Mouse (Mus musculus): ENCODE data around the gene Wbp1. TPM values are rescaled to one million over a fixed set of nuclear protein-coding genes. Genes with fewer than 3 reads are reported as not detected.

Gene Wbp1
- polyA plus RNA-seq, 1 experiment: 83.4 TPM

- peaks cover 3% of the 10 kb centered on the region for H3K4me1 ChIP-seq (ENCODE audit: control insufficient read depth, insufficient read depth, insufficient read length)
- DNase-seq (ENCODE audit: low read depth in 1 of 2, low spot score in 2 of 2): no peak
- H3K27me3 ChIP-seq (ENCODE audit: control insufficient read depth, insufficient read depth, low read length): peaks cover 14% of the 10 kb centered on the region
- no peak for TF ChIP-seq CTCF (IDR thresholded peaks at IDR 0.05; ENCODE audit: extremely low read depth, insufficient read depth, insufficient read length, insufficient replicate concordance)
- no peak for TF ChIP-seq POLR2A (IDR thresholded peaks at IDR 0.05; ENCODE audit: low read depth, low read length)
- no peaks in the 10 kb centered on the region for H3K36me3 ChIP-seq (ENCODE audit: control insufficient read depth, insufficient read depth, low read length)
- H3K27ac ChIP-seq (ENCODE audit: insufficient read depth, low read length): no peak overlapping the region
- 65% methylated on average over 5 of the region's 5 CpGs for WGBS
- peak overlapping the region; percentile 45; the same call in 1 of the 2 replicates for H3K4me3 ChIP-seq (ENCODE audit: extremely low read depth, insufficient read depth, insufficient read length)
Measured at GRCm38 (mm10) chr6:83136291-83136880, 15.0 kb upstream of the Wbp1 start.

DNA sequence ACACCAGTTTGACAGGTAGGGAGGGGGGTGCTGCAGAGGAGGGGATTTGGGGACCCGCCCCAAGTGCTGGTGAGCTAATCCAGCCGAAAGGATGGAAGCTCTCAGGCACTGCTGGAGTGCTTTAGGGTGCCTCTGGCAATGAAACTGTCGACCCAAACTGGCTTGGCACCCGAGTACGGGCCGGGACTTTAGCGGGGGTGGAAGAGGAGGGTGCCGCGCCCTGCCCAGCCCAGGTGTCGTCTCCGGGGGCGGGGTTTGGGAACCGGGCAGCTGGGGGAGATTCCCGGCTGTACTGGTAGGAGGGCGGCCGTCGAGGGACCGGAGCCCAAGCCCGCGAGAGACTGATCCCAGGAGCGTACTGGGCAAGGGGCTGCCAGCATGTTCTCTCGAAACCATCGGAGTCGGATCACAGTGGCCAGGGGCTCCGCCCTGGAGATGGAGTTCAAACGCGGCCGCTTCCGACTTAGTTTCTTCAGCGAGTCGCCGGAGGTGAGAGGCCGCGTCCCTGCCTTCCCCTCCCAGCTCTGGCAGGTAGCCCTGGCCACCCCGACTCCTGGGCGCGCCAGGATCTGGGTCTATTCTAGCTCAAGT, 14.3 kb upstream of the Wbp1 start:
- H3K4me3 ChIP-seq (ENCODE audit: extremely low read depth, insufficient read depth, insufficient read length): no peak overlapping the region
- H3K27ac ChIP-seq (ENCODE audit: insufficient read depth, low read length): no peak overlapping the region
- no peak for DNase-seq (ENCODE audit: low read depth in 1 of 2, low spot score in 2 of 2)
- H3K27me3 ChIP-seq (ENCODE audit: control insufficient read depth, insufficient read depth, low read length): peaks cover 14% of the 10 kb centered on the region
- TF ChIP-seq POLR2A (IDR thresholded peaks at IDR 0.05; ENCODE audit: low read depth, low read length) (no peak), CTCF (IDR thresholded peaks at IDR 0.05; ENCODE audit: extremely low read depth, insufficient read depth, insufficient read length, insufficient replicate concordance) (no peak)
- WGBS: 32% methylated on average over 37 of the region's 37 CpGs
- no peaks in the 10 kb centered on the region for H3K36me3 ChIP-seq (ENCODE audit: control insufficient read depth, insufficient read depth, low read length)
- peaks cover 3% of the 10 kb centered on the region for H3K4me1 ChIP-seq (ENCODE audit: control insufficient read depth, insufficient read depth, insufficient read length)

DNA sequence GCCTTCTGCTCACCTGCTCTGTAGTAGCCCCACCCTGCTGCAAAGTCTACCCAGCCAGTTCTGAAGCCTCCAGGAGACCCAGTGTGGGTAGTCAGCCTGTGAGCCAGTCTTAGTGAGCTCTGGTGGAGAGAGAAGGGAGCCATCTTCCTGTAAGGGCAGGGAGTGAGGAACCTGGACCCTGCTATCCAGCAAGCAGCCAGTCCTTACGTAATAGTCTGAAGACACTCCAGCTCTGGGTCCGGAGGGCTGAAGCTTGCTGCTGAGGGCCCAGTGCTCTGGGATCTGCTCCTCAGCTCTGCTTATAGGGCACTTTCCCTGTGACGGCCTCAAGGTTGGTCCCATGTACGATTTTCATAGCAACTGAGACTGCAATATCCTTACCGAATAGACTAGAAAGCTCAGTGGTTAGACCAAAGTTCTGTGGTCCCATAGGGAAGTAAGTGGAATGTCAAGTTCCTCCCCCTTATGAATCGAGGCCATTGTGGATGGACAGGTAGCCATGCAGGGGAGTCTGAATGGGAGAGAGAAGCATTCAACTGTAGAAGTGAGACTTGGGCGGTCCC, 13.7 kb upstream of the Wbp1 start, which contains the start of gene Rtkn:
TSS of gene Rtkn (plus strand) at position 513 of the 563 bp plus-strand sequence.
- Histone ChIP-seq H3K4me3 (ENCODE audit: extremely low read depth, insufficient read depth, insufficient read length) (no peak within 1 kb of the TSS), H3K27ac (ENCODE audit: insufficient read depth, low read length) (no peak within 1 kb of the TSS), H3K4me1 (ENCODE audit: control insufficient read depth, insufficient read depth, insufficient read length) (peaks cover 3% of the 10 kb centered on the region), H3K36me3 (ENCODE audit: control insufficient read depth, insufficient read depth, low read length) (no peaks in the 10 kb centered on the region), H3K27me3 (ENCODE audit: control insufficient read depth, insufficient read depth, low read length) (peaks cover 14% of the 10 kb centered on the region)
- TF ChIP-seq POLR2A (IDR thresholded peaks at IDR 0.05; ENCODE audit: low read depth, low read length): no peak
- DNase-seq (ENCODE audit: low read depth in 1 of 2, low spot score in 2 of 2): no peak
- 81% methylated on average over 7 of the region's 7 CpGs for WGBS

DNA sequence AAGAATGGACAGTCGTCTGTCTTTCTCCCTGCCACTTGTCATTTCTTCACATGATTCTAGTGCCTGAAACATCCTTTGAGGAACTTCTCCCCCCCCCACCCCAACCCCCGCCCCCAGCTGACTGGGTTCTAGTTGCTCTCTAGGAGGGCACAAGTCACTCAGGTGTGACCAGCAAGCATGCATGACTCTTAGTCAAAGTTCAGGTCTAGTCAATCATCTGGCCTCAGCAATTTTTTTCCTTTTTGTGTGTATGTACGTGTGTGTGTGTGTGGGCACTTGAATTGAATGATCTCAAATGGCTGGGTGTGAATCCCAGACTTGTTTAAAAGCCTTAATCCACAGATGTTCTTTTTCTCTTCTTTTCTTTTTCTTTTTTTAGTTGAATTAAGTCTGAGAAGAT, 12.9 kb upstream of the Wbp1 start:
- Histone ChIP-seq H3K27me3 (ENCODE audit: control insufficient read depth, insufficient read depth, low read length) (peaks cover 14% of the 10 kb centered on the region), H3K27ac (ENCODE audit: insufficient read depth, low read length) (no peak overlapping the region), H3K4me3 (ENCODE audit: extremely low read depth, insufficient read depth, insufficient read length) (no peak overlapping the region), H3K36me3 (ENCODE audit: control insufficient read depth, insufficient read depth, low read length) (no peaks in the 10 kb centered on the region), H3K4me1 (ENCODE audit: control insufficient read depth, insufficient read depth, insufficient read length) (peaks cover 3% of the 10 kb centered on the region)
- 64% methylated on average over 3 of the region's 3 CpGs for WGBS
- TF ChIP-seq CTCF (IDR thresholded peaks at IDR 0.05; ENCODE audit: extremely low read depth, insufficient read depth, insufficient read length, insufficient replicate concordance) (no peak), POLR2A (IDR thresholded peaks at IDR 0.05; ENCODE audit: low read depth, low read length) (no peak)
- DNase-seq (ENCODE audit: low read depth in 1 of 2, low spot score in 2 of 2): no peak

DNA sequence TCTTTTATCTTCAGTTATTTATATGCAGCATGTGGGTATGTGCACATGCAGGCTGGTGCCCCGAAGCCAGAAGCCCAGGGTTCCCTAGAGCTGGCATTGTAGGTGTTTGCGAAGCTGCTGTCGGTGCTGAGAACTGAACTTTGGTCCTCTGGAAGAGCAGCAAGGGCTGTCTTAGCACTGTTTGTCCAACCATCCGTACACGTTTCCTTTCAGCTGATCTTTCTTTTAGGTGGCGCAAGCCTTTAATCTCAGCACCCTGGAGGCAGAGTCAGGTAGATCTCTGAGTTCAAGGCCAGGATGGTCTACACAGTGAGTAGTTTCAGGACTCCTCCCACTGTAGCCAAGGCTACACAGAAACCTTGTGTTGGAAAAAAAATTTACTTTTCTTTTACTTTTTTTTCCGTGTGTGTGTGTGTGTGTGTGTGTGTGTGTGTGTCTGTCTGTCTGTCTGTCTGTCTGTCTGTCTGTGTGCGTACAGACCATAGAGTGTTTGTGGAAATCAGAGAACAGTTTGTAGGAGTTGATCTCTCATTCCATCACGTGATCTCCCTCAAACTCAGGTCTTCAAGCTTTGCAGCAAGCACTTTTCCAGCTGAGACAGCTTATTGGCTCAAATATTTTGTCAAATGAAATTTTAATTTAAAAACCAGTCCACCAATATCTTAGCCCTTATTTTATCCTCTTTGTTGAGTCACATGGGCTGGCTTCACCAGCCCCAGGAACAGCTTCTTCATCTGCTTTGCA, 11.0 kb upstream of the Wbp1 start:
- WGBS: 82% methylated on average over 9 of the region's 9 CpGs
- no peak overlapping the region for H3K27ac ChIP-seq (ENCODE audit: insufficient read depth, low read length)
- DNase-seq (ENCODE audit: low read depth in 1 of 2, low spot score in 2 of 2): no peak

GRCm38 (mm10) chr6:83131469-83132034, 10.2 kb upstream of the Wbp1 start:
- no peak overlapping the region for H3K27ac ChIP-seq (ENCODE audit: insufficient read depth, low read length)
- TF ChIP-seq CTCF (IDR thresholded peaks at IDR 0.05; ENCODE audit: extremely low read depth, insufficient read depth, insufficient read length, insufficient replicate concordance) (no peak), POLR2A (IDR thresholded peaks at IDR 0.05; ENCODE audit: low read depth, low read length) (no peak)
- no peaks in the 10 kb centered on the region for H3K4me1 ChIP-seq (ENCODE audit: control insufficient read depth, insufficient read depth, insufficient read length)
- DNase-seq (ENCODE audit: low read depth in 1 of 2, low spot score in 2 of 2): no peak
- no peak overlapping the region for H3K4me3 ChIP-seq (ENCODE audit: extremely low read depth, insufficient read depth, insufficient read length)
- peaks cover 6% of the 10 kb centered on the region; the same call in 1 of the 2 replicates for H3K27me3 ChIP-seq (ENCODE audit: control insufficient read depth, insufficient read depth, low read length)
- 58% methylated on average over 6 of the region's 6 CpGs for WGBS
- no peaks in the 10 kb centered on the region for H3K36me3 ChIP-seq (ENCODE audit: control insufficient read depth, insufficient read depth, low read length)

More for the DNA sequence above, 11.0 kb upstream of the Wbp1 start:
- Histone ChIP-seq H3K27me3 (ENCODE audit: control insufficient read depth, insufficient read depth, low read length) (peaks cover 10% of the 10 kb centered on the region), H3K4me1 (ENCODE audit: control insufficient read depth, insufficient read depth, insufficient read length) (no peaks in the 10 kb centered on the region; the same call in 1 of the 2 replicates), H3K36me3 (ENCODE audit: control insufficient read depth, insufficient read depth, low read length) (no peaks in the 10 kb centered on the region), H3K4me3 (ENCODE audit: extremely low read depth, insufficient read depth, insufficient read length) (no peak overlapping the region)
- no peak for TF ChIP-seq CTCF (IDR thresholded peaks at IDR 0.05; ENCODE audit: extremely low read depth, insufficient read depth, insufficient read length, insufficient replicate concordance)
- TF ChIP-seq POLR2A (IDR thresholded peaks at IDR 0.05; ENCODE audit: low read depth, low read length): no peak

Measured in spleen, adult 2 months (tissue).